Mouse (Mus musculus) bone marrow macrophage, adult 2 months (primary cell): ENCODE results near the gene Tmtc4. TPM values are rescaled to one million over a fixed set of nuclear protein-coding genes. Genes with fewer than 3 reads are reported as not detected.
A peak's percentile ranks its signal among the peaks of the same experiment; 100 is the strongest.

Experiments used
- H3K27ac ChIP-seq: 2 replicates; pipeline ENCODE4 v1.5.1; 2012; ENCODE audit warnings: low read depth, low read length; ENCODE audit not compliant: insufficient read depth
- H3K4me1 ChIP-seq: 2 replicates; pipeline ENCODE4 v1.6.1; 2012; ENCODE audit warnings: low read length; ENCODE audit not compliant: control insufficient read depth, insufficient read depth
- H3K4me3 ChIP-seq: 2 replicates; pipeline ENCODE4 v1.5.1; 2012; ENCODE audit warnings: mild to moderate bottlenecking, low read length, moderate library complexity; ENCODE audit not compliant: insufficient read depth
- CTCF ChIP-seq: IDR thresholded peaks from 2 replicates; pipeline ENCODE4 v1.5.1; 2012; ENCODE audit warnings: low read depth, mild to moderate bottlenecking, low read length, moderate library complexity
- POLR2A ChIP-seq: IDR thresholded peaks from 2 replicates; pipeline ENCODE4 v1.6.1; 2012; ENCODE audit warnings: mild to moderate bottlenecking, low read depth, low read length, borderline replicate concordance
- polyA plus RNA-seq: library from polyadenylated mRNA; stranded (reverse); fragments of >200 nt; gene quantifications from 2 replicates; pipeline ENCODE4 v1.2.4, GENCODE M21; 2012; ENCODE audit not compliant: missing spikeins, insufficient read depth, insufficient read length

The Tmtc4 gene
- polyA plus RNA-seq, 1 experiment, result 6.7 TPM

GRCm38 (mm10) chr14:122876723-122877122, 107.1 kb downstream of the Tmtc4 start:
- H3K4me1 ChIP-seq, result no peaks in the 10 kb centered on the region
- no peak overlapping the region for H3K27ac ChIP-seq
- no peak overlapping the region for H3K4me3 ChIP-seq
- TF ChIP-seq CTCF, result no peak
- TF ChIP-seq POLR2A, result no peak

- H3K4me1 ChIP-seq, result no peaks in the 10 kb centered on the region
- TF ChIP-seq POLR2A (no peak), CTCF (peak; percentile 93)
- H3K27ac ChIP-seq, result no peak overlapping the region
- no peak overlapping the region for H3K4me3 ChIP-seq
These were observed 107.7 kb downstream of the Tmtc4 start for GRCm38 (mm10) chr14:122876163-122876562.

GRCm38 (mm10) chr14:122875636-122876035, 108.2 kb downstream of the Tmtc4 start:
- H3K4me3 ChIP-seq, result no peak overlapping the region
- no peak overlapping the region for H3K27ac ChIP-seq

GRCm38 (mm10) chr14:122875056-122875455, 108.8 kb downstream of the Tmtc4 start:
- Histone ChIP-seq H3K4me1 (no peaks in the 10 kb centered on the region), H3K4me3 (no peak overlapping the region), H3K27ac (no peak overlapping the region)
- TF ChIP-seq POLR2A, result no peak
- no peak for TF ChIP-seq CTCF

More at GRCm38 (mm10) chr14:122875636-122876035, 108.2 kb downstream of the Tmtc4 start:
- TF ChIP-seq CTCF (no peak), POLR2A (no peak)
- H3K4me1 ChIP-seq, result no peaks in the 10 kb centered on the region

- Histone ChIP-seq H3K4me1 (no peaks in the 10 kb centered on the region), H3K4me3 (no peak overlapping the region), H3K27ac (no peak overlapping the region)
- TF ChIP-seq POLR2A, result no peak
- no peak for TF ChIP-seq CTCF
These were observed 111.2 kb downstream of the Tmtc4 start for GRCm38 (mm10) chr14:122872612-122873011.

- no peak overlapping the region for H3K4me3 ChIP-seq
- no peak overlapping the region for H3K27ac ChIP-seq
- TF ChIP-seq CTCF (no peak), POLR2A (no peak)
- H3K4me1 ChIP-seq, result no peaks in the 10 kb centered on the region
These were observed 111.8 kb downstream of the Tmtc4 start for GRCm38 (mm10) chr14:122871841-122872580.

GRCm38 (mm10) chr14:122869831-122870230, 114.0 kb downstream of the Tmtc4 start:
- no peak overlapping the region for H3K27ac ChIP-seq
- TF ChIP-seq CTCF (no peak), POLR2A (no peak)
- H3K4me1 ChIP-seq, result no peaks in the 10 kb centered on the region
- H3K4me3 ChIP-seq, result no peak overlapping the region

Other genes starting within 250 kb of the Tmtc4 start
- 17.3 and 20.2 TPM in 2 replicates for gene Ggact, start 70.3 kb downstream of the Tmtc4 start, polyA plus RNA-seq